Mouse (Mus musculus): ENCODE results near the gene Thap7. TPM values are rescaled to one million over a fixed set of nuclear protein-coding genes. Genes with fewer than 3 reads are reported as not detected.
"Not testable (repeated sequence)": the region's sequence is repeated elsewhere in the genome, so short reads cannot be mapped to it uniquely, and the experiment has no call there.

The Thap7 gene
- polyA plus RNA-seq, 1 experiment from 2014 or later: 23.9 TPM

DNA sequence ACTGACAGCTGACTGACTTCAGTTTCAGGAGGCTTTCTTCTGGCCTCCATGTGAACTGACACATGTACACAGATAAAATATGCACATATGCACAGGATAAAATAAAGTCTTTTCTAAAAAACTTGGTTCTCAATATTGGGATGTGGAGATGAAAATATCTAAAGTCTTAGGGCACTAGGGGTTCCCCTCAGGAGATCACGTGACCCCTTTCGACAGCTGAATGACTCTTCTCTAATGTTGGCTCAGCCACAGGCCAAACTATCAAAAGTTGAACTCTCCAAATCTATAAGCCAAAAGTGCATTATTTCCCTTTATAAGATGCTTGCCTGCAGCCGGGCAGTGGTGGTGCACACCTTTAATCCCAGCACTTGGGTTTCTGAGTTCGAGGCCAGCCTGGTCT lies 25.2 kb upstream of the Thap7 start:
- H3K27ac ChIP-seq: no peak overlapping the region
- H3K4me3 ChIP-seq (ENCODE audit: inconsistent target): no peak overlapping the region
- WGBS (ENCODE audit: missing documents): 78% methylated on average over 4 of the region's 4 CpGs
- H3K36me3 ChIP-seq (ENCODE audit: inconsistent target): no peaks in the 10 kb centered on the region
- H3K79me2 ChIP-seq (ENCODE audit: inconsistent target): no peaks in the 10 kb centered on the region

DNA sequence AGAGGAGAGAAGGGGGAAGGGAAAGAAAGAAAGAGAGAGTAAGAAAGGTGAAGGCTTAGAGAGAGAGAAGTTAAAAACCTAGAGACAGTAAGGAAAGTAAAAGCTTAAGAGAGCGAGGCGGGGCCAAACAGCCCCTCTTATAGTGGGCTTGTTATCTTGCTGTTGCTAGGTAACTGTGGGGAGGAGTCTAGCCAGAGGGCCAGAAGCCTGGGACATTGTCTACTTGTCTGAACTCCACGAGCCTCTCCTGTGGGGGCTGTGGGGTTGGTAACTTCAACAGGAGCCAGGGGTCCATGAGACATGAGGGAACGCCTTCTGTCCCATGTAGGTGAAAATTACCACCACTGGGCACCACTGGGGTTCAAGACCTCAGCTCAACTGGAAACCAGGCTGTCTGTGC lies 23.8 kb upstream of the Thap7 start:
- H3K27ac ChIP-seq; H3K79me2 ChIP-seq (ENCODE audit: inconsistent target); H3K36me3 ChIP-seq (ENCODE audit: inconsistent target): not testable (repeated sequence)
- 79% methylated on average over 4 of the region's 4 CpGs for WGBS (ENCODE audit: missing documents)
- H3K4me3 ChIP-seq (ENCODE audit: inconsistent target): peak overlapping the region; percentile 26; the same call in 1 of the 2 replicates

DNA sequence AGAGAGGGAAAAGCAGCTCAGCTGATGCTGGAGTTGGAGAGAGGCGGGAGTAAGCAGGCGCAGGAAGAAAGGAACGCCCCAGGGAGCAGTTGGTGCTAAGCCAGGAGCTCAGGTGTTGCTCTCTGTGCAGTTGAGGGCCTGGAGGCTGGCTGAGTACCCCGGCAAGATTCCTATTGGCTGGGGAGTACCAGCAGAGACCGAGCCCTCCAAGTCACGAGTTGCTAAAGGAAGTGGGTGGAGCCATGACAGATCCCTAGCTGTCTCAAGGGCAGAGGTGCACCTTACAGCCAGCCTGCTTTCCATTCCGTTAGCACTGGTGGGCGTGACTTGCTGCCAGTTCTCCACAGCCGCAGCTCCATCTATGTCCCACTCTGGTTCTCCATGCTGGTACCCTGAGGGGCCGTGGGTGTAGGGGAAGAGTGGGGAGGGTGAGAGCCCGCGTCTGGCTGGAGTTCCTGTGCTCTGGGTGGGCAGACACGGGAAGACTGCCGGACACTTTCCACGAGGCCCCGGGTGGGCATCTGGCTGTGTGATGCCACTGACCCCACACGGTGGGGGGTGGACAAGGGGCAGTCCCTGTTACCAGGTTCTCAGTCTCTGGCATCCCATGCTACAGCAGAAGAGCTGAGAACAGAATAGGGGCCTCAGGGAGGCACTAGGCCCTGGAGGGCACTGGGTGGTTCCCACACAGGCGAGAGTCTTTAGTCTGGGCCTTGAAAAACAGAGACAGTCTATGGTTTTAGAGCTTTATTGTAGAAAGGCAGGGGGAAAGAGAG lies 23.2 kb upstream of the Thap7 start:
- Histone ChIP-seq H3K27ac (peak overlapping the region; percentile 19; the same call in 1 of the 2 replicates), H3K4me3 (ENCODE audit: inconsistent target) (peak overlapping the region; percentile 26)
- WGBS (ENCODE audit: missing documents): 12% methylated on average over 17 of the region's 18 CpGs

GRCm38 (mm10) chr16:17552837-17553236 lies 21.9 kb upstream of the Thap7 start:
- WGBS (ENCODE audit: missing documents): 95% methylated on average over 7 of the region's 7 CpGs
- no peak overlapping the region for H3K4me3 ChIP-seq (ENCODE audit: inconsistent target)
- H3K27ac ChIP-seq: no peak overlapping the region
- H3K36me3 ChIP-seq (ENCODE audit: inconsistent target): no peaks in the 10 kb centered on the region
- H3K79me2 ChIP-seq (ENCODE audit: inconsistent target): no peaks in the 10 kb centered on the region

More for the DNA sequence above, 23.2 kb upstream of the Thap7 start:
- Histone ChIP-seq H3K79me2 (ENCODE audit: inconsistent target) (no peaks in the 10 kb centered on the region), H3K36me3 (ENCODE audit: inconsistent target) (no peaks in the 10 kb centered on the region)

DNA sequence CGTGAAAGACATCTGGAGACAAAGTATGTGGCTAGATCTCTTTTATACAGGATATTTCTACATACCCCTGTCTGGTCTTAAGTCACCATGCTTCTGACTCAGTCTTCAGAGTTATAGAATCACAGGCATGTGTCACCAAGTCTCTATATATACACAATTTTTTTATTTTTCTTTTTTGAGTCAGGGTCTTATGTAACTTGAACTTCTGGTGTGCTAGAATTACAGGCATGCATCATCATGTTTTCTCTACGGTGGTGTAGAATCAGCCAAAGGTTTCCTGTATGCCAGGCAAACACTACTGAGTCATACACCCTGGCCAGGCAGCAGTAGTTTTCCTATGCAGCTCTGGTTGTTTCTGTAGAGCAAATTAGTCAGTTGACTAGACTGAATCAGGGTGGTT lies 11.7 kb upstream of the Thap7 start:
- H3K4me3 ChIP-seq (ENCODE audit: inconsistent target): no peak overlapping the region
- no peaks in the 10 kb centered on the region for H3K79me2 ChIP-seq (ENCODE audit: inconsistent target)
- H3K36me3 ChIP-seq (ENCODE audit: inconsistent target): no peaks in the 10 kb centered on the region
- no peak overlapping the region for H3K27ac ChIP-seq
- 28% methylated on average over 2 of the region's 2 CpGs for WGBS (ENCODE audit: missing documents)

- WGBS (ENCODE audit: missing documents): 100% methylated on average over 2 of the region's 3 CpGs
- Histone ChIP-seq H3K79me2 (ENCODE audit: inconsistent target) (no peaks in the 10 kb centered on the region), H3K27ac (no peak overlapping the region), H3K4me3 (ENCODE audit: inconsistent target) (no peak overlapping the region), H3K36me3 (ENCODE audit: inconsistent target) (no peaks in the 10 kb centered on the region)
Observed at GRCm38 (mm10) chr16:17536584-17536983, 5.6 kb upstream of the Thap7 start.

- Histone ChIP-seq H3K36me3 (ENCODE audit: inconsistent target) (peaks cover 6% of the 10 kb centered on the region; the same call in 1 of the 2 replicates), H3K4me3 (ENCODE audit: inconsistent target) (no peak overlapping the region), H3K27ac (no peak overlapping the region), H3K79me2 (ENCODE audit: inconsistent target) (peaks cover 21% of the 10 kb centered on the region)
- WGBS (ENCODE audit: missing documents): 88% methylated on average over 14 of the region's 14 CpGs
Observed at GRCm38 (mm10) chr16:17532676-17533329, 1.9 kb upstream of the Thap7 start.

- no peak overlapping the region for H3K4me3 ChIP-seq (ENCODE audit: inconsistent target)
Observed at GRCm38 (mm10) chr16:17532271-17532670, 1.3 kb upstream of the Thap7 start.

GRCm38 (mm10) chr16:17529981-17530586 lies 852 bp downstream of the Thap7 start:
- peaks cover 33% of the 10 kb centered on the region for H3K36me3 ChIP-seq (ENCODE audit: inconsistent target)
- peak overlapping the region; percentile 89 for H3K4me3 ChIP-seq (ENCODE audit: inconsistent target)
- peak overlapping the region; percentile 64 for H3K27ac ChIP-seq
- WGBS (ENCODE audit: missing documents): 13% methylated on average over 16 of the region's 17 CpGs
- peaks cover 21% of the 10 kb centered on the region for H3K79me2 ChIP-seq (ENCODE audit: inconsistent target)

More at GRCm38 (mm10) chr16:17532271-17532670, 1.3 kb upstream of the Thap7 start:
- peaks cover 12% of the 10 kb centered on the region for H3K36me3 ChIP-seq (ENCODE audit: inconsistent target)
- no peak overlapping the region for H3K27ac ChIP-seq
- peaks cover 21% of the 10 kb centered on the region for H3K79me2 ChIP-seq (ENCODE audit: inconsistent target)
- 55% methylated on average over 4 of the region's 4 CpGs for WGBS (ENCODE audit: missing documents)

- Histone ChIP-seq H3K27ac (no peak overlapping the region), H3K4me3 (ENCODE audit: inconsistent target) (no peak overlapping the region), H3K79me2 (ENCODE audit: inconsistent target) (peaks cover 21% of the 10 kb centered on the region), H3K36me3 (ENCODE audit: inconsistent target) (peaks cover 47% of the 10 kb centered on the region)
- 90% methylated on average over 13 of the region's 13 CpGs for WGBS (ENCODE audit: missing documents)
Observed at GRCm38 (mm10) chr16:17528276-17528675, 2.7 kb downstream of the Thap7 start.

DNA sequence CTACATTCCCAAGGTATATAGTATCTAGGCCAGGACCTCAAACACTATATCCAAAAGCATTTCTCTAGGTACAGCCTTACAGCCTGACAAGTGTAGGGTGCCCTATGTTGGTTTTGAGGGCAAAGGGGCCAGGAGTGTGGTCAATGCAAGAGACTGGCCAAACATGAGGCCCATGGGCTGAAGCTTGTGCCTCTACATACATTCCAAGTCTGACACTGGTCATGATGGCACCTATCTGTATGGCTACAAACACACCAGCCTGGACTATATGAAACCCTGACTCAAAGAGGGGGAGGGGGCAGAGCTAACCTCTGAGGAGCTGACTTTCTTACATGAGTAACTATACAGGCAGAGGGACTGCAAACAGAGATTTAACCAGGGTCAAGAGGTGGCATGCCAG lies 3.3 kb downstream of the Thap7 start:
- peaks cover 53% of the 10 kb centered on the region for H3K36me3 ChIP-seq (ENCODE audit: inconsistent target)
- H3K27ac ChIP-seq: no peak overlapping the region
- H3K4me3 ChIP-seq (ENCODE audit: inconsistent target): no peak overlapping the region
- peaks cover 21% of the 10 kb centered on the region for H3K79me2 ChIP-seq (ENCODE audit: inconsistent target)

GRCm38 (mm10) chr16:17526223-17526622 lies 4.7 kb downstream of the Thap7 start:
- Histone ChIP-seq H3K4me3 (ENCODE audit: inconsistent target) (no peak overlapping the region), H3K27ac (no peak overlapping the region), H3K79me2 (ENCODE audit: inconsistent target) (peaks cover 21% of the 10 kb centered on the region), H3K36me3 (ENCODE audit: inconsistent target) (peaks cover 67% of the 10 kb centered on the region)
- 94% methylated on average over 6 of the region's 6 CpGs for WGBS (ENCODE audit: missing documents)

DNA sequence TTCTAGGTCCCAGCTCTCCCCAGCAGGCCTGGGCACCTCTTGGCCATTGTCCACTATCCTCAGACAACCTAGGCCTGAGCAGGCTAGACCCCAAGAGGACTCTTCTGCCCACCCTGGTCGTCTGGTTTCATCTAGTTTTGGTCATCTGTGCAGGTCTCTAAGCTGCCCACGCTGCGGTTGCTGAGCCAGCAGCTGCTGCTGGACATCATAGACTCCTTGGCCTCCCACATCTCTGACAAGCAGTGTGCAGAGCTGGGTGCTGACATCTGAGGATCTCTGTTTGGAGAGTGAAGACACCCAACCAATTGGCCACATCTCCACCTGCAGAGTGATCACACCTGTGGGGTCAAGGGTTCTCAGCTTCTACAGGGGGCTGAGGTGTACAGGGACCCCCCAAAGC lies 5.4 kb downstream of the Thap7 start:
- WGBS (ENCODE audit: missing documents): 85% methylated on average over 3 of the region's 3 CpGs
- Histone ChIP-seq H3K36me3 (ENCODE audit: inconsistent target) (peaks cover 74% of the 10 kb centered on the region), H3K27ac (no peak overlapping the region), H3K79me2 (ENCODE audit: inconsistent target) (peaks cover 21% of the 10 kb centered on the region), H3K4me3 (ENCODE audit: inconsistent target) (no peak overlapping the region)

- peaks cover 9% of the 10 kb centered on the region for H3K79me2 ChIP-seq (ENCODE audit: inconsistent target)
- 92% methylated on average over 11 of the region's 11 CpGs for WGBS (ENCODE audit: missing documents)
- no peak overlapping the region for H3K27ac ChIP-seq
- no peak overlapping the region for H3K4me3 ChIP-seq (ENCODE audit: inconsistent target)
- H3K36me3 ChIP-seq (ENCODE audit: inconsistent target): peaks cover 86% of the 10 kb centered on the region
Observed at GRCm38 (mm10) chr16:17524156-17524555, 6.8 kb downstream of the Thap7 start.

GRCm38 (mm10) chr16:17518910-17519309 lies 12.0 kb downstream of the Thap7 start:
- WGBS (ENCODE audit: missing documents): 91% methylated on average over 2 of the region's 2 CpGs
- peaks cover 76% of the 10 kb centered on the region for H3K36me3 ChIP-seq (ENCODE audit: inconsistent target)
- no peak overlapping the region for H3K27ac ChIP-seq

More at GRCm38 (mm10) chr16:17518910-17519309, 12.0 kb downstream of the Thap7 start:
- Histone ChIP-seq H3K79me2 (ENCODE audit: inconsistent target) (no peaks in the 10 kb centered on the region), H3K4me3 (ENCODE audit: inconsistent target) (no peak overlapping the region)

Measured in macrophage (primary cell).